Mouse (Mus musculus) spleen, adult 2 months (tissue): ENCODE measurements around the gene Npb.

Experiments
- CTCF ChIP-seq: fragments of 200-500 bp; IDR thresholded peaks from 2 replicates; pipeline ENCODE4 v1.5.1; 2011; ENCODE audit warnings: mild to moderate bottlenecking, inconsistent platforms; ENCODE audit not compliant: insufficient read depth, insufficient read length, insufficient replicate concordance; ENCODE audit errors: extremely low read depth
- POLR2A ChIP-seq: fragments of 200-500 bp; IDR thresholded peaks from 2 replicates; pipeline ENCODE4 v1.6.1; 2011; ENCODE audit warnings: low read depth, low read length, inconsistent platforms

- no peak for TF ChIP-seq POLR2A
- no peak for TF ChIP-seq CTCF
Observed at GRCm38 (mm10) chr11:120615606-120616203, 7.4 kb downstream of the Npb start.
